Mouse (Mus musculus) cerebellum, adult 2 months (tissue): Measurements from ENCODE around the gene Casp9.

Experiments
- CTCF ChIP-seq: fragments of 200-500 bp; IDR thresholded peaks from 2 replicates; pipeline ENCODE4 v1.5.1; 2011; ENCODE audit warnings: low read depth, mild to moderate bottlenecking, control low read depth, low read length, moderate library complexity, borderline replicate concordance; ENCODE audit not compliant: insufficient read depth
- POLR2A ChIP-seq: fragments of 200-500 bp; IDR thresholded peaks from 2 replicates; pipeline ENCODE4 v1.6.1; 2011; ENCODE audit warnings: low read length, control low read depth, borderline replicate concordance; ENCODE audit not compliant: insufficient read depth

- no peak for TF ChIP-seq POLR2A
- TF ChIP-seq CTCF, result no peak
These were observed 32.5 kb upstream of the Casp9 start for GRCm38 (mm10) chr4:141760942-141761341.
